Mouse (Mus musculus): ENCODE measurements around the gene Pnma3. TPM values are rescaled to one million over a fixed set of nuclear protein-coding genes. Genes with fewer than 3 reads are reported as not detected.
"Not testable (repeated sequence)": the region's sequence is repeated elsewhere in the genome, so short reads cannot be mapped to it uniquely, and the experiment has no call there.

Gene Pnma3
- polyA plus RNA-seq, 1 experiment from 2014 or later, result 6.0 TPM

- 66% methylated on average over 13 of the region's 13 CpGs for WGBS
- ATAC-seq (ENCODE audit: low FRiP score); H3K4me2 ChIP-seq: not testable (repeated sequence)
These were observed 32.4 kb downstream of the Pnma3 start, which contains the start of gene Xlr3a for GRCm38 (mm10) chrX:73096941-73097508. Gene Xlr3a (minus strand): TSS chrX:73097095.

GRCm38 (mm10) chrX:73116747-73117146 is 52.2 kb downstream of the Pnma3 start, which contains the start of gene Gm14685:
Gene Gm14685 (plus strand): TSS chrX:73117047.
- no CpG with 5 or more reads among the region's 7 CpGs for WGBS
- not testable (repeated sequence) for H3K27ac ChIP-seq (replicated peaks)

More at GRCm38 (mm10) chrX:73096941-73097508, 32.4 kb downstream of the Pnma3 start, which contains the start of gene Xlr3a:
- H3K4me1 ChIP-seq; H3K9ac ChIP-seq (replicated peaks); H3K27ac ChIP-seq (replicated peaks); H3K27me3 ChIP-seq (replicated peaks); H3K36me3 ChIP-seq; H3K4me3 ChIP-seq (replicated peaks); H3K9me3 ChIP-seq (replicated peaks): not testable (repeated sequence)

More at GRCm38 (mm10) chrX:73116747-73117146, 52.2 kb downstream of the Pnma3 start, which contains the start of gene Gm14685:
- H3K4me1 ChIP-seq; H3K9me3 ChIP-seq (replicated peaks); H3K4me3 ChIP-seq (replicated peaks); H3K4me2 ChIP-seq; H3K36me3 ChIP-seq; H3K9ac ChIP-seq (replicated peaks); ATAC-seq (ENCODE audit: low FRiP score); H3K27me3 ChIP-seq (replicated peaks): not testable (repeated sequence)

Other genes starting within 250 kb of the Pnma3 start
- gene Gabrq, start 239.6 kb upstream of the Pnma3 start, polyA plus RNA-seq (2015; fragmentation: Nextera tagmentation; extraction: Ambion mirVana), result 3.4 and 4.0 TPM in 2 replicates
- gene Cetn2, start 146.4 kb upstream of the Pnma3 start, polyA plus RNA-seq (2015; fragmentation: Nextera tagmentation; extraction: Ambion mirVana), result 62.8 and 65.6 TPM in 2 replicates
- 45.3 and 50.8 TPM in 2 replicates for gene Nsdhl, start 146.2 kb upstream of the Pnma3 start, polyA plus RNA-seq (2015; fragmentation: Nextera tagmentation; extraction: Ambion mirVana)
- 1.1 and 1.4 TPM in 2 replicates for gene Zfp185, start 77.4 kb upstream of the Pnma3 start, polyA plus RNA-seq (2015; fragmentation: Nextera tagmentation; extraction: Ambion mirVana)
- 0.23 TPM in 2 replicates for gene Pnma5, start 27.7 kb upstream of the Pnma3 start, polyA plus RNA-seq (2015; fragmentation: Nextera tagmentation; extraction: Ambion mirVana)
- gene Xlr4a, start 17.7 kb downstream of the Pnma3 start, polyA plus RNA-seq (2015; fragmentation: Nextera tagmentation; extraction: Ambion mirVana), result 0.29 and 4.0 TPM in 2 replicates
- gene Xlr3a, start 32.3 kb downstream of the Pnma3 start, polyA plus RNA-seq (2015; fragmentation: Nextera tagmentation; extraction: Ambion mirVana), result 4.2 TPM in 2 replicates
- gene Gm14685, start 52.3 kb downstream of the Pnma3 start, polyA plus RNA-seq (2015; fragmentation: Nextera tagmentation; extraction: Ambion mirVana), result 0.84 TPM in 1 of 2 replicates, not detected in the other
- not detected in 2 replicates for gene Xlr5b, start 84.0 kb downstream of the Pnma3 start, polyA plus RNA-seq (2015; fragmentation: Nextera tagmentation; extraction: Ambion mirVana)
- gene DXBay18, start 84.7 kb downstream of the Pnma3 start, polyA plus RNA-seq (2015; fragmentation: Nextera tagmentation; extraction: Ambion mirVana), result 0.59 TPM in 1 of 2 replicates, not detected in the other
- not detected in 2 replicates for gene Spin2d, start 112.2 kb downstream of the Pnma3 start, polyA plus RNA-seq (2015; fragmentation: Nextera tagmentation; extraction: Ambion mirVana)
- gene Xlr3b, start 127.4 kb downstream of the Pnma3 start, polyA plus RNA-seq (2015; fragmentation: Nextera tagmentation; extraction: Ambion mirVana), result 16.5 and 19.9 TPM in 2 replicates
- gene Xlr4b, start 149.5 kb downstream of the Pnma3 start, polyA plus RNA-seq (2015; fragmentation: Nextera tagmentation; extraction: Ambion mirVana), result 0.37 and 3.1 TPM in 2 replicates
- gene F8a, start 163.5 kb downstream of the Pnma3 start, polyA plus RNA-seq (2015; fragmentation: Nextera tagmentation; extraction: Ambion mirVana), result 31.3 and 35.3 TPM in 2 replicates
- 0.12 and 2.3 TPM in 2 replicates for gene Xlr4c, start 178.3 kb downstream of the Pnma3 start, polyA plus RNA-seq (2015; fragmentation: Nextera tagmentation; extraction: Ambion mirVana)
- 0.22 and 0.41 TPM in 2 replicates for gene Xlr3c, start 200.6 kb downstream of the Pnma3 start, polyA plus RNA-seq (2015; fragmentation: Nextera tagmentation; extraction: Ambion mirVana)
- 0.20 TPM in 1 of 2 replicates, not detected in the other for gene Xlr5a, start 228.2 kb downstream of the Pnma3 start, polyA plus RNA-seq (2015; fragmentation: Nextera tagmentation; extraction: Ambion mirVana)
- gene Xlr5c, start 228.2 kb downstream of the Pnma3 start, polyA plus RNA-seq (2015; fragmentation: Nextera tagmentation; extraction: Ambion mirVana), result not detected in 2 replicates